Mouse (Mus musculus) intestine, embryonic 15.5 days (tissue): Measurements from ENCODE around the gene Gmds. TPM values are rescaled to one million over a fixed set of nuclear protein-coding genes. Genes with fewer than 3 reads are reported as not detected.

Experiments used
- ATAC-seq: fragments of 200-750 bp; cut with Nextera tagmentation; 2 replicates; pipeline ENCODE4 v1.8.0; 2017; ENCODE audit warnings: moderate TSS enrichment, moderate library complexity
- H3K27ac ChIP-seq: fragments of 300-500 bp; sonication (generic); 2 replicates; pipeline ENCODE4 v1.5.1; 2015; ENCODE audit warnings: mild to moderate bottlenecking, inconsistent platforms
- H3K27me3 ChIP-seq: fragments of 300-500 bp; sonication (generic); replicated peaks from 2 replicates; pipeline ENCODE4 v1.6.1; 2015; ENCODE audit warnings: inconsistent platforms
- H3K36me3 ChIP-seq: fragments of 300-500 bp; sonication (generic); 2 replicates; pipeline ENCODE4 v1.6.1; 2015; ENCODE audit warnings: inconsistent platforms
- H3K4me1 ChIP-seq: fragments of 300-500 bp; sonication (generic); replicated peaks from 2 replicates; pipeline ENCODE4 v1.6.1; 2015; ENCODE audit warnings: inconsistent platforms
- H3K4me2 ChIP-seq: fragments of 300-500 bp; sonication (generic); replicated peaks from 2 replicates; pipeline ENCODE4 v1.6.1; 2015; ENCODE audit warnings: mild to moderate bottlenecking, inconsistent platforms
- H3K4me3 ChIP-seq: fragments of 300-500 bp; sonication (generic); replicated peaks from 2 replicates; pipeline ENCODE4 v1.5.1; 2015; ENCODE audit warnings: inconsistent platforms
- H3K9ac ChIP-seq: fragments of 300-500 bp; sonication (generic); 2 replicates; pipeline ENCODE4 v1.6.1; 2015; ENCODE audit warnings: inconsistent platforms
- H3K9me3 ChIP-seq: fragments of 300-500 bp; sonication (generic); 2 replicates; pipeline ENCODE4 v1.6.1; 2016; ENCODE audit warnings: inconsistent platforms
- WGBS: fragments of 180-500 bp; shearing (Covaris S2); methylation state at CpG from one replicate; pipeline ENCODE4 v1.1.7; 2015; 5-methylcytosine and 5-hydroxymethylcytosine counted together
- polyA plus RNA-seq: library from polyadenylated mRNA; unstranded; fragments of >200 nt; fragmentation: Nextera tagmentation; extraction: Ambion mirVana; gene quantifications from 2 replicates; pipeline ENCODE4 v1.2.1, GENCODE M21; 2015

Gmds gene
- polyA plus RNA-seq, 1 experiment from 2014 or later, result 170 TPM

GRCm38 (mm10) chr13:31955171-31955570 is 383.4 kb downstream of the Gmds start:
- Histone ChIP-seq H3K4me1 (no peaks in the 10 kb centered on the region), H3K4me2 (no peak overlapping the region), H3K9me3 (no peaks in the 10 kb centered on the region), H3K36me3 (no peaks in the 10 kb centered on the region), H3K9ac (no peak overlapping the region), H3K27me3 (no peaks in the 10 kb centered on the region), H3K27ac (no peak overlapping the region), H3K4me3 (no peak overlapping the region)
- WGBS, result 52% methylated on average over 7 of the region's 7 CpGs
- no peak for ATAC-seq

GRCm38 (mm10) chr13:31944676-31945210 is 393.8 kb downstream of the Gmds start:
- no peak for ATAC-seq
- Histone ChIP-seq H3K9me3 (no peaks in the 10 kb centered on the region), H3K4me3 (no peak overlapping the region), H3K27me3 (no peaks in the 10 kb centered on the region), H3K9ac (no peak overlapping the region), H3K4me1 (no peaks in the 10 kb centered on the region), H3K4me2 (no peak overlapping the region), H3K36me3 (no peaks in the 10 kb centered on the region), H3K27ac (no peak overlapping the region)
- 82% methylated on average over 3 of the region's 3 CpGs for WGBS

GRCm38 (mm10) chr13:31943482-31944275 is 394.9 kb downstream of the Gmds start:
- Histone ChIP-seq H3K27me3 (no peaks in the 10 kb centered on the region), H3K4me1 (no peaks in the 10 kb centered on the region), H3K4me2 (no peak overlapping the region), H3K4me3 (no peak overlapping the region), H3K9ac (no peak overlapping the region), H3K9me3 (no peaks in the 10 kb centered on the region), H3K36me3 (no peaks in the 10 kb centered on the region), H3K27ac (no peak overlapping the region)
- WGBS, result 45% methylated on average over 7 of the region's 7 CpGs
- no peak for ATAC-seq

GRCm38 (mm10) chr13:31929299-31929698 is 409.2 kb downstream of the Gmds start:
- H3K27ac ChIP-seq, result no peak overlapping the region
- ATAC-seq, result no peak
- H3K27me3 ChIP-seq, result no peaks in the 10 kb centered on the region
- H3K36me3 ChIP-seq, result no peaks in the 10 kb centered on the region
- H3K4me1 ChIP-seq, result no peaks in the 10 kb centered on the region
- no peak overlapping the region for H3K9ac ChIP-seq
- H3K4me2 ChIP-seq, result no peak overlapping the region
- H3K9me3 ChIP-seq, result no peaks in the 10 kb centered on the region
- 96% methylated on average over 1 of the region's 1 CpGs for WGBS
- no peak overlapping the region for H3K4me3 ChIP-seq

- H3K27ac ChIP-seq, result no peak overlapping the region
- no peaks in the 10 kb centered on the region for H3K4me1 ChIP-seq
- H3K4me3 ChIP-seq, result no peak overlapping the region
- no peak overlapping the region for H3K4me2 ChIP-seq
- ATAC-seq, result no peak
- no peaks in the 10 kb centered on the region for H3K9me3 ChIP-seq
- no peak overlapping the region for H3K9ac ChIP-seq
- H3K27me3 ChIP-seq, result no peaks in the 10 kb centered on the region
- H3K36me3 ChIP-seq, result no peaks in the 10 kb centered on the region
- WGBS, result 79% methylated on average over 5 of the region's 5 CpGs
Measured at GRCm38 (mm10) chr13:31926599-31926998, 411.9 kb downstream of the Gmds start.

GRCm38 (mm10) chr13:31924506-31924905 is 414.0 kb downstream of the Gmds start:
- Histone ChIP-seq H3K4me3 (no peak overlapping the region), H3K36me3 (no peaks in the 10 kb centered on the region), H3K9ac (no peak overlapping the region), H3K27ac (no peak overlapping the region), H3K9me3 (no peaks in the 10 kb centered on the region), H3K4me1 (no peaks in the 10 kb centered on the region), H3K27me3 (no peaks in the 10 kb centered on the region), H3K4me2 (no peak overlapping the region)
- ATAC-seq, result no peak
- WGBS, result 75% methylated on average over 4 of the region's 4 CpGs

GRCm38 (mm10) chr13:31919716-31920115 is 418.8 kb downstream of the Gmds start:
- Histone ChIP-seq H3K4me2 (no peak overlapping the region), H3K36me3 (no peaks in the 10 kb centered on the region), H3K9ac (no peak overlapping the region), H3K27ac (no peak overlapping the region), H3K9me3 (no peaks in the 10 kb centered on the region), H3K4me1 (0 out of 2 replicates have a peak, but pooled peaks cover 2% of the 10 kb centered on the region), H3K27me3 (no peaks in the 10 kb centered on the region), H3K4me3 (no peak overlapping the region)
- no peak for ATAC-seq
- WGBS, result 84% methylated on average over 2 of the region's 2 CpGs

GRCm38 (mm10) chr13:31917387-31917786 is 421.2 kb downstream of the Gmds start:
- Histone ChIP-seq H3K27ac (no peak overlapping the region), H3K9me3 (no peaks in the 10 kb centered on the region), H3K9ac (no peak overlapping the region), H3K4me3 (no peak overlapping the region), H3K27me3 (no peaks in the 10 kb centered on the region), H3K36me3 (no peaks in the 10 kb centered on the region), H3K4me2 (no peak overlapping the region), H3K4me1 (0 out of 2 replicates have a peak, but pooled peaks cover 2% of the 10 kb centered on the region)
- 66% methylated on average over 5 of the region's 5 CpGs for WGBS
- ATAC-seq, result no peak

GRCm38 (mm10) chr13:31915748-31916147 is 422.8 kb downstream of the Gmds start:
- no peak overlapping the region for H3K4me2 ChIP-seq
- WGBS, result 73% methylated on average over 6 of the region's 6 CpGs

GRCm38 (mm10) chr13:31914901-31915587 is 423.5 kb downstream of the Gmds start:
- 60% methylated on average over 4 of the region's 4 CpGs for WGBS
- Histone ChIP-seq H3K4me1 (0 out of 2 replicates have a peak, but pooled peaks cover 2% of the 10 kb centered on the region), H3K27ac (no peak overlapping the region), H3K4me3 (no peak overlapping the region), H3K27me3 (no peaks in the 10 kb centered on the region), H3K36me3 (no peaks in the 10 kb centered on the region), H3K4me2 (no peak overlapping the region), H3K9me3 (no peaks in the 10 kb centered on the region), H3K9ac (no peak overlapping the region)
- no peak for ATAC-seq

More at GRCm38 (mm10) chr13:31915748-31916147, 422.8 kb downstream of the Gmds start:
- H3K4me3 ChIP-seq, result no peak overlapping the region
- no peak overlapping the region for H3K9ac ChIP-seq
- ATAC-seq, result peak; percentile 74
- no peaks in the 10 kb centered on the region for H3K27me3 ChIP-seq
- 0 out of 2 replicates have a peak, but pooled peaks cover 2% of the 10 kb centered on the region for H3K4me1 ChIP-seq
- H3K36me3 ChIP-seq, result no peaks in the 10 kb centered on the region
- no peaks in the 10 kb centered on the region for H3K9me3 ChIP-seq
- H3K27ac ChIP-seq, result no peak overlapping the region

- Histone ChIP-seq H3K4me3 (no peak overlapping the region), H3K36me3 (no peaks in the 10 kb centered on the region), H3K4me2 (no peak overlapping the region), H3K27ac (no peak overlapping the region), H3K27me3 (no peaks in the 10 kb centered on the region), H3K4me1 (0 out of 2 replicates have a peak, but pooled peaks cover 2% of the 10 kb centered on the region), H3K9me3 (no peaks in the 10 kb centered on the region), H3K9ac (no peak overlapping the region)
- 26% methylated on average over 5 of the region's 5 CpGs for WGBS
- ATAC-seq, result no peak
Measured at GRCm38 (mm10) chr13:31911956-31912355, 426.6 kb downstream of the Gmds start.

- Histone ChIP-seq H3K4me3 (no peak overlapping the region), H3K9me3 (no peaks in the 10 kb centered on the region), H3K27me3 (no peaks in the 10 kb centered on the region), H3K36me3 (no peaks in the 10 kb centered on the region), H3K9ac (no peak overlapping the region), H3K27ac (no peak overlapping the region), H3K4me1 (0 out of 2 replicates have a peak, but pooled peaks cover 2% of the 10 kb centered on the region), H3K4me2 (no peak overlapping the region)
- WGBS, result 47% methylated on average over 2 of the region's 2 CpGs
- ATAC-seq, result no peak
Measured at GRCm38 (mm10) chr13:31911362-31911761, 427.2 kb downstream of the Gmds start.
